24 mouse cellular contexts compared by ENCODE assay signal in genomic region chr13:51485291-51485690, GRCm38 (mm10).
DNase-seq lines count a peak whose midpoint lies in the region; ATAC-seq lines count a peak whose summit lies in the region.
"Had no signal": no experiment of that assay in that cellular context is flagged by ENCODE, and none has a peak within 500 bp of the region (broad histone marks: within the 10 kb centered on the region; RNA-seq: fewer than 3 reads in every experiment).

No protein-coding gene starts in this region.

- no peaks in the 10 kb centered on the region for H3K36me3 ChIP-seq in neural tube, embryonic 15.5 days
- H3K36me3 ChIP-seq: embryonic facial prominence, embryonic 10.5 days; embryonic facial prominence, embryonic 13.5 days; hindbrain, embryonic 12.5 days; hindbrain, embryonic 15.5 days had no signal

- H3K27ac ChIP-seq in neural tube, embryonic 15.5 days (replicated peaks): no peak overlapping the region
- H3K27ac ChIP-seq: embryonic facial prominence, embryonic 10.5 days; embryonic facial prominence, embryonic 13.5 days; forebrain, embryonic 13.5 days; hindbrain, embryonic 12.5 days; hindbrain, embryonic 15.5 days had no signal

- 77% methylated on average over 9 of the region's 9 CpGs for WGBS in neural tube, embryonic 15.5 days

- no peaks in the 10 kb centered on the region for H3K4me1 ChIP-seq in neural tube, embryonic 15.5 days
- H3K4me1 ChIP-seq: embryonic facial prominence, embryonic 10.5 days; embryonic facial prominence, embryonic 13.5 days; forebrain, embryonic 13.5 days; hindbrain, embryonic 12.5 days; hindbrain, embryonic 15.5 days had no signal

- no peak for ATAC-seq in neural tube, embryonic 15.5 days (ENCODE audit: low FRiP score)
- ATAC-seq: CD4-positive, CD25-positive, alpha-beta regulatory T cell, adult 4 months; forebrain, embryonic 13.5 days; forebrain, postnatal 0 days had no signal

- H3K4me3 ChIP-seq in neural tube, embryonic 15.5 days (replicated peaks): no peak overlapping the region
- H3K4me3 ChIP-seq: embryonic facial prominence, embryonic 10.5 days; embryonic facial prominence, embryonic 13.5 days; erythroblast, embryonic 14.5 days; forebrain, embryonic 13.5 days; hindbrain, embryonic 12.5 days; hindbrain, embryonic 15.5 days had no signal

- no peak overlapping the region for H3K9ac ChIP-seq in neural tube, embryonic 15.5 days (replicated peaks)
- H3K9ac ChIP-seq: embryonic facial prominence, embryonic 13.5 days; forebrain, embryonic 13.5 days; forebrain, postnatal 0 days; hindbrain, embryonic 12.5 days; hindbrain, embryonic 15.5 days had no signal

- peak; percentile 39 for DNase-seq in heart, adult 11 months
- DNase-seq in heart, adult 18-20 months: no peak
- DNase-seq in kidney, adult 9 months: peak; percentile 30
- DNase-seq in kidney, postnatal 10 days: no peak
- peak; percentile 29 to 41 for DNase-seq in right cerebral cortex, adult 2 months (ENCODE audit: low spot score in 2 of 2)
- DNase-seq in right cerebral cortex, postnatal 4 days: no peak
- DNase-seq: adrenal gland, adult 2 months; adrenal gland, postnatal 14 days; cerebellum, adult 11-12 months; cerebellum, adult 8-10 months; cerebellum, postnatal 10 days; cerebellum, postnatal 36 days; embryo, embryonic 11 days; forebrain, postnatal 0 days; gastrocnemius, postnatal 10 days; gastrocnemius, postnatal 36 days had no signal

- no peak overlapping the region for H3K4me2 ChIP-seq in neural tube, embryonic 15.5 days
- H3K4me2 ChIP-seq: embryonic facial prominence, embryonic 13.5 days; forebrain, embryonic 13.5 days; hindbrain, embryonic 12.5 days; hindbrain, embryonic 15.5 days had no signal

- H3K9me3 ChIP-seq in neural tube, embryonic 15.5 days (replicated peaks): no peaks in the 10 kb centered on the region
- H3K9me3 ChIP-seq: embryonic facial prominence, embryonic 10.5 days; embryonic facial prominence, embryonic 13.5 days; forebrain, embryonic 13.5 days; hindbrain, embryonic 12.5 days; hindbrain, embryonic 15.5 days had no signal

- no peaks in the 10 kb centered on the region for H3K27me3 ChIP-seq in neural tube, embryonic 15.5 days (replicated peaks)
- H3K27me3 ChIP-seq: embryonic facial prominence, embryonic 13.5 days; forebrain, embryonic 13.5 days; hindbrain, embryonic 12.5 days; hindbrain, embryonic 15.5 days had no signal

Comparison
In these comparisons a context has a peak if more than half of its experiments do, and no peak if none do; other contexts are left out.
1. DNase-seq: peak in heart, adult 11 months (single experiment), kidney, adult 9 months (single experiment) and right cerebral cortex, adult 2 months (2 of 2); none in heart, adult 18-20 months (0 of 2), kidney, postnatal 10 days (single experiment) and right cerebral cortex, postnatal 4 days (single experiment).